Comparison of ENCODE assay signal across 21 mouse cellular contexts in genomic region chr2:24553962-24554361, GRCm38 (mm10).
DNase-seq lines count a peak whose midpoint lies in the region; ATAC-seq and TF ChIP-seq lines count a peak whose summit lies in the region.
"Had no signal": no experiment of that assay in that cellular context is flagged by ENCODE, and none has a peak within 500 bp of the region (broad histone marks: within the 10 kb centered on the region; RNA-seq: fewer than 3 reads in every experiment).

No protein-coding gene starts in this region.

- no peak for ATAC-seq in heart, embryonic 15.5 days (replicated peaks; ENCODE audit: insufficient number of reproducible peaks, insufficient read depth, low FRiP score, low read depth)
- peak; percentile 69; the same call in 1 of the 2 replicates for ATAC-seq in lung, embryonic 14.5 days (ENCODE audit: insufficient read depth)
- ATAC-seq: activated CD4-positive, CD25-positive, alpha-beta regulatory T cell, adult 4 months; CD4-positive, CD25-positive, alpha-beta regulatory T cell, adult 4 months; hindbrain, embryonic 16.5 days; liver, embryonic 12.5 days; Patski had no signal

- no peaks in the 10 kb centered on the region for H3K9me3 ChIP-seq in heart, embryonic 15.5 days (replicated peaks)
- H3K9me3 ChIP-seq in lung, embryonic 14.5 days (ENCODE audit: low read depth, low read length): no peaks in the 10 kb centered on the region
- H3K9me3 ChIP-seq: forebrain, embryonic 12.5 days; limb, embryonic 12.5 days; liver, embryonic 12.5 days; midbrain, embryonic 10.5 days had no signal

- TF ChIP-seq CTCF in lung, adult 2 months (IDR thresholded peaks at IDR 0.05; ENCODE audit: insufficient read depth, low read length): no peak
- TF ChIP-seq CTCF in lung, embryonic 14.5 days (IDR thresholded peaks at IDR 0.05; ENCODE audit: low read depth): no peak

- no peak overlapping the region for H3K4me3 ChIP-seq in heart, embryonic 15.5 days
- H3K4me3 ChIP-seq in lung, adult 2 months (replicated peaks; ENCODE audit: extremely low read depth, low read depth, low read length): no peak overlapping the region
- no peak overlapping the region for H3K4me3 ChIP-seq in lung, embryonic 14.5 days (ENCODE audit: low read depth, low read length)
- H3K4me3 ChIP-seq: forebrain, embryonic 12.5 days; gastrocnemius, adult 2 months; limb, embryonic 12.5 days; liver, embryonic 12.5 days; midbrain, embryonic 10.5 days had no signal

- H3K27ac ChIP-seq in heart, embryonic 15.5 days: peak overlapping the region; percentile 22; the same call in 1 of the 2 replicates
- no peak overlapping the region for H3K27ac ChIP-seq in lung, embryonic 14.5 days (ENCODE audit: low read depth)
- H3K27ac ChIP-seq: forebrain, embryonic 12.5 days; gastrocnemius, adult 2 months; limb, embryonic 12.5 days; liver, embryonic 12.5 days; midbrain, embryonic 10.5 days had no signal

- H3K4me2 ChIP-seq in heart, embryonic 15.5 days: no peak overlapping the region
- no peak overlapping the region for H3K4me2 ChIP-seq in lung, embryonic 14.5 days
- H3K4me2 ChIP-seq: forebrain, embryonic 12.5 days; limb, embryonic 12.5 days; liver, embryonic 12.5 days had no signal

- no peak for TF ChIP-seq POLR2A in lung, adult 2 months (IDR thresholded peaks at IDR 0.05; ENCODE audit: borderline replicate concordance, extremely low read depth, low read depth, low read length)

- H3K9ac ChIP-seq in heart, embryonic 15.5 days: no peak overlapping the region
- no peak overlapping the region for H3K9ac ChIP-seq in lung, embryonic 14.5 days
- H3K9ac ChIP-seq: forebrain, embryonic 12.5 days; limb, embryonic 12.5 days; liver, embryonic 12.5 days had no signal

- no peaks in the 10 kb centered on the region for H3K27me3 ChIP-seq in heart, embryonic 15.5 days
- no peaks in the 10 kb centered on the region for H3K27me3 ChIP-seq in lung, embryonic 14.5 days (ENCODE audit: insufficient read depth, low read length)
- H3K27me3 ChIP-seq: forebrain, embryonic 12.5 days; limb, embryonic 12.5 days; liver, embryonic 12.5 days; Patski had no signal

- no peak for DNase-seq in heart, adult 9 months (ENCODE audit: low spot score in 2 of 2)
- peak; percentile 7 to 20 for DNase-seq in lung, adult 18-20 months
- DNase-seq in lung, adult 2 months: no peak
- DNase-seq in lung, embryonic 14.5 days: peak; percentile 35
- peak; percentile 35 for DNase-seq in mesoderm, embryonic 11.5 days (ENCODE audit: low read depth, low spot score)
- DNase-seq in natural killer cell, adult 2 months (ENCODE audit: low spot score in 2 of 2): no peak
- DNase-seq in T-cell, adult 2 months (ENCODE audit: low spot score): no peak
- DNase-seq: adrenal gland, postnatal 14 days; cerebellum, adult 9-11 months; gastrocnemius, adult 2 months; kidney, adult 8-10 months; right cerebral cortex, postnatal 25 days had no signal

- peaks cover 27% of the 10 kb centered on the region for H3K4me1 ChIP-seq in heart, embryonic 15.5 days (replicated peaks)
- peaks cover 4% of the 10 kb centered on the region for H3K4me1 ChIP-seq in lung, adult 2 months (ENCODE audit: control insufficient read depth, insufficient read depth, low read length)
- peaks cover 5% of the 10 kb centered on the region for H3K4me1 ChIP-seq in lung, embryonic 14.5 days (ENCODE audit: insufficient read depth)
- H3K4me1 ChIP-seq: limb, embryonic 12.5 days; liver, embryonic 12.5 days had no signal

- WGBS in heart, embryonic 15.5 days: 23% methylated on average over 7 of the region's 7 CpGs
- 24% methylated on average over 7 of the region's 7 CpGs for WGBS in lung, adult 2 months
- 5% methylated on average over 7 of the region's 7 CpGs for WGBS in lung, embryonic 14.5 days

- no peaks in the 10 kb centered on the region for H3K36me3 ChIP-seq in heart, embryonic 15.5 days
- no peaks in the 10 kb centered on the region for H3K36me3 ChIP-seq in lung, embryonic 14.5 days (ENCODE audit: insufficient read depth)
- H3K36me3 ChIP-seq: forebrain, embryonic 12.5 days; limb, embryonic 12.5 days; liver, embryonic 12.5 days; midbrain, embryonic 10.5 days had no signal

Comparison
In these comparisons a context has a peak if more than half of its experiments do, and no peak if none do; other contexts are left out.
1. DNase-seq: peak in lung, adult 18-20 months (2 of 2), lung, embryonic 14.5 days (single experiment) and mesoderm, embryonic 11.5 days (single experiment); none in heart, adult 9 months (0 of 2), lung, adult 2 months (single experiment), natural killer cell, adult 2 months (0 of 2) and T-cell, adult 2 months (single experiment).